Mouse (Mus musculus): Measurements from ENCODE around the gene Spag5. TPM values are rescaled to one million over a fixed set of nuclear protein-coding genes. Genes with fewer than 3 reads are reported as not detected.

Spag5 gene
- 5.2 TPM for polyA plus RNA-seq (2014; fragmentation: Illumina TruSeq; extraction: RNeasy Lipid Tissue Mini Kit (QIAGEN cat#74804))

DNA sequence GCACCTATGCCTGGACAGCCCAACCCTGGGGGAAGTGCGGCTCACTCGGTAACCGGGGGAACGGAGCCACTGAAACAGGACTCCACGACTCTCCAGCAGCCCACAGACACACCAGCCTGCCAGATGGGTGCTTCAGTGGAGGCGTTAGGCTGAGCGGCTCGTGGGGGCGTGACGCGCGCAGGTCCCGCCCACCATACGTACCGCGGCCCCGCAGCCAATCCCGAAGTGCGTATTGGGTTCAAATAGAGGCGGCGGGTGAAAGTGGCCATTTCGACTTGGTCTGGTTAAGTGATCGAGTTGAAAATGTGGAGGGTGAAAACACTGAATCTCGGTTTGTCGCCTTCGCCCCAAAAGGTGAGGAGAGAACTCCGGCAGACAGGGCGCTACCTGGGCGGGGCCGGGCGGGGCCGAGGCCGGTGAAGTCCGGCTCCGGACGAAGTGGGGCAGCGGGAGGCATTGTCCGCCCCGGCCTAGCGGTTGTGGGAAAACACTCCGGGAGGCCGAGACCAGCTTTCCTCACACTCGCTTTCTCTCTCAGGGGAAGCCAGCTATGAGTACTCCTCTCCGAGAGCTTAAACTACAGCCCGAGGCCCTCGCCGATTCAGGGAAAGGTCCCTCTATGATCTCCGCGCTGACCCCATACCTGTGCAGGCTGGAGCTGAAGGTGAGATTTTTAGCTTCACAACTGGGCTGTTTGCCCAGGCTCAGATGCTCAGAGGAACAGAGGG lies at the start of gene Spag5:
Gene Spag5, plus strand, starts transcription at position 173 of the 728 bp plus-strand sequence.

DNA sequence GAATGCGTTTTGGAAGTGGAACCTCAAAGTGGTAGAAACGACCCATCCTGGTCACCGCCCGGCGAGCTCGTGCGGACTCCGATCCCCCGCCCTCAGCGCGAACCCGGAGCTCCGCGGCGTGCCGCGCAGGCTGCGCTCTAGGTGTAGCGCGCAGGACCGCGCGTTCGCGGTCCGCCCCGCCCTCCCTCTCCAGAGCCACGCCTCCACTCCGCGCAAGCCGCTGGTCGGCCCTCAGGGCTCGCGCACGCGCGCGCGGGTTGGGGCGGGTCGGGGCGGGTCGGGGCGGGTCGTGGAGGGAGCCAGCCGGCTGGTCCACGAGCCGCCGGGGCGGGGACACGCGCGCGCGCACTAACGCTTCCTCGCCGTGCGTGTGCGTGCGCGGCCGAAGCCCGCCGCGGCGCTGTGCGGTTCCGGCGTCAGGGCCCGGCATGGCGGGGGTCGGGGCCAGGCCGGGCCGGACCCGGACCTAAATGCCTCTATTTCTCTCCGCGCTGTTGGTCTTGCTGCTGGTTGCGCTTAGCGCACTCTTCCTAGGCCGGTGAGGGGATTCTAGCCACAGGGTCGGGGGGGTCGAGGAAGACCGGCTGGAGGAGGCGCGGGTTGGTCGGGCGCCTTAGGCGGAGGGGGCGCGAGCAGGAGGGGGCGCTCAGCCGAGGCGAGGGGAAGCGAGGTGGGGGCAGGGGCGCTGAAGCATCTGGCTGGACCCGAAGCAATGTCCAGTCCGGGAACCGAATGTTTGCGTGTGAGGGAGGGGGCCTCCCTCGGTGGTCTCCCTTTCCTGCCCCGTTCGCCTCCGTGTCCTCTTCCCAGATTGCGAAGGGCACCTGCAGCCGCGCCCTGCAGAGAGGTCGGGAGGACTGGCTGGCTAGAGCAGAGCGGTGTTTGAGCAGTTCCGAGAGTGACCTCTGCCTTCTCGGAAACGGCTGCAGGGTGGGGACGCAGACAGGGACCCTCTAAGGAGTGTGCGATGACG lies 39.7 kb upstream of the Spag5 start, which contains the start of gene 2610507B11Rik:
Gene 2610507B11Rik, plus strand, starts transcription at position 373 of the 973 bp plus-strand sequence.

DNA sequence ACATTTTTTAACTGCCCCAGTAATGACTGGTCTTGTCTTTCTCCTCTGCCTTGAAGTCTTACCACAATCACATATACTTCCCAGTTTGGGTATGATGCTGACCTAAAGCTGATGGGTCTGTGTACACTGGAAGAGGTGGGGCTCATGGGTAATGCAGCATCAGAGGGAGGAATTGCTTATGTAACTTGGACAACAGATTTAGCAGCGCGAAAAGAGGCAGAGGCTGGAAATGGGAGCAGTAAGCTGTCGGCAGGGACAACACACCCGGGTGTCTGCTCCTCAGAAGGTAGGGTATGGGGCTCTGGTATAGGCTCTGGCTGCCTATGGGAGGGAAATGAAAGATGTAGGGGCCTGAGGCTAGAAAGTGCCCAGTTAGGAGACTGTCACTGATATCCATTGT lies 10.7 kb upstream of the Spag5 start, which contains the start of gene BC030499:
Gene BC030499, plus strand, starts transcription at position 188 of the 400 bp plus-strand sequence.

GRCm38 (mm10) chr11:78322860-78323259 lies 21.5 kb downstream of the Spag5 start, which contains the start of gene Aldoc:
Gene Aldoc (plus strand): TSS chr11:78322968.

GRCm38 (mm10) chr11:78327634-78328511 lies 26.5 kb downstream of the Spag5 start, which contains the start of gene Pigs:
Gene Pigs (plus strand): TSS chr11:78328415.

GRCm38 (mm10) chr11:78343381-78344327 lies 42.3 kb downstream of the Spag5 start, which contains the start of gene Unc119:
Gene Unc119 (plus strand): TSS chr11:78343482.

Other genes with a start within 250 kb of the Spag5 start
- 5.4 TPM for gene Eral1, start 221.1 kb upstream of the Spag5 start, polyA plus RNA-seq (2014; fragmentation: Illumina TruSeq; extraction: RNeasy Lipid Tissue Mini Kit (QIAGEN cat#74804))
- 16.9 TPM for gene Fam222b, start 206.9 kb upstream of the Spag5 start, polyA plus RNA-seq (2014; fragmentation: Illumina TruSeq; extraction: RNeasy Lipid Tissue Mini Kit (QIAGEN cat#74804))
- 1.7 TPM for gene Traf4, start 135.9 kb upstream of the Spag5 start, polyA plus RNA-seq (2014; fragmentation: Illumina TruSeq; extraction: RNeasy Lipid Tissue Mini Kit (QIAGEN cat#74804))
- 3.7 TPM for gene Nek8, start 124.9 kb upstream of the Spag5 start, polyA plus RNA-seq (2014; fragmentation: Illumina TruSeq; extraction: RNeasy Lipid Tissue Mini Kit (QIAGEN cat#74804))
- 17.7 TPM for gene Tlcd1, start 124.8 kb upstream of the Spag5 start, polyA plus RNA-seq (2014; fragmentation: Illumina TruSeq; extraction: RNeasy Lipid Tissue Mini Kit (QIAGEN cat#74804))
- 1,489 TPM for gene Rpl23a, start 117.9 kb upstream of the Spag5 start, polyA plus RNA-seq (2014; fragmentation: Illumina TruSeq; extraction: RNeasy Lipid Tissue Mini Kit (QIAGEN cat#74804))
- gene Rab34, start 113.1 kb upstream of the Spag5 start, polyA plus RNA-seq (2014; fragmentation: Illumina TruSeq; extraction: RNeasy Lipid Tissue Mini Kit (QIAGEN cat#74804)), result 11.2 TPM
- gene Proca1, start 108.1 kb upstream of the Spag5 start, polyA plus RNA-seq (2014; fragmentation: Illumina TruSeq; extraction: RNeasy Lipid Tissue Mini Kit (QIAGEN cat#74804)), result 5.0 TPM
- gene Sdf2, start 55.8 kb upstream of the Spag5 start, polyA plus RNA-seq (2014; fragmentation: Illumina TruSeq; extraction: RNeasy Lipid Tissue Mini Kit (QIAGEN cat#74804)), result 20.8 TPM
- gene Supt6, start 55.5 kb upstream of the Spag5 start, polyA plus RNA-seq (2014; fragmentation: Illumina TruSeq; extraction: RNeasy Lipid Tissue Mini Kit (QIAGEN cat#74804)), result 25.1 TPM
- gene 2610507B11Rik, start 39.8 kb upstream of the Spag5 start, polyA plus RNA-seq (2014; fragmentation: Illumina TruSeq; extraction: RNeasy Lipid Tissue Mini Kit (QIAGEN cat#74804)), result 44.9 TPM
- gene BC030499, start 10.7 kb upstream of the Spag5 start, polyA plus RNA-seq (2014; fragmentation: Illumina TruSeq; extraction: RNeasy Lipid Tissue Mini Kit (QIAGEN cat#74804)), result 0.20 TPM
- gene Aldoc, start 21.4 kb downstream of the Spag5 start, polyA plus RNA-seq (2014; fragmentation: Illumina TruSeq; extraction: RNeasy Lipid Tissue Mini Kit (QIAGEN cat#74804)), result 16.9 TPM
- gene Pigs, start 26.9 kb downstream of the Spag5 start, polyA plus RNA-seq (2014; fragmentation: Illumina TruSeq; extraction: RNeasy Lipid Tissue Mini Kit (QIAGEN cat#74804)), result 3.0 TPM
- gene Unc119, start 42.0 kb downstream of the Spag5 start, polyA plus RNA-seq (2014; fragmentation: Illumina TruSeq; extraction: RNeasy Lipid Tissue Mini Kit (QIAGEN cat#74804)), result 6.0 TPM
- gene Foxn1, start 85.0 kb downstream of the Spag5 start, polyA plus RNA-seq (2014; fragmentation: Illumina TruSeq; extraction: RNeasy Lipid Tissue Mini Kit (QIAGEN cat#74804)), result not detected
- 0.17 TPM for gene Slc13a2, start 120.7 kb downstream of the Spag5 start, polyA plus RNA-seq (2014; fragmentation: Illumina TruSeq; extraction: RNeasy Lipid Tissue Mini Kit (QIAGEN cat#74804))
- gene Slc46a1, start 164.2 kb downstream of the Spag5 start, polyA plus RNA-seq (2014; fragmentation: Illumina TruSeq; extraction: RNeasy Lipid Tissue Mini Kit (QIAGEN cat#74804)), result 0.74 TPM
- not detected for gene Sarm1, start 196.2 kb downstream of the Spag5 start, polyA plus RNA-seq (2014; fragmentation: Illumina TruSeq; extraction: RNeasy Lipid Tissue Mini Kit (QIAGEN cat#74804))
- not detected for gene Vtn, start 197.6 kb downstream of the Spag5 start, polyA plus RNA-seq (2014; fragmentation: Illumina TruSeq; extraction: RNeasy Lipid Tissue Mini Kit (QIAGEN cat#74804))
- 0.97 TPM for gene Sebox, start 201.9 kb downstream of the Spag5 start, polyA plus RNA-seq (2014; fragmentation: Illumina TruSeq; extraction: RNeasy Lipid Tissue Mini Kit (QIAGEN cat#74804))
- 20.3 TPM for gene Tmem199, start 210.6 kb downstream of the Spag5 start, polyA plus RNA-seq (2014; fragmentation: Illumina TruSeq; extraction: RNeasy Lipid Tissue Mini Kit (QIAGEN cat#74804))
- gene Poldip2, start 210.7 kb downstream of the Spag5 start, polyA plus RNA-seq (2014; fragmentation: Illumina TruSeq; extraction: RNeasy Lipid Tissue Mini Kit (QIAGEN cat#74804)), result 8.2 TPM
- gene Tnfaip1, start 234.8 kb downstream of the Spag5 start, polyA plus RNA-seq (2014; fragmentation: Illumina TruSeq; extraction: RNeasy Lipid Tissue Mini Kit (QIAGEN cat#74804)), result 30.6 TPM
- 34.1 TPM for gene Ift20, start 234.8 kb downstream of the Spag5 start, polyA plus RNA-seq (2014; fragmentation: Illumina TruSeq; extraction: RNeasy Lipid Tissue Mini Kit (QIAGEN cat#74804))
- gene Tmem97, start 249.2 kb downstream of the Spag5 start, polyA plus RNA-seq (2014; fragmentation: Illumina TruSeq; extraction: RNeasy Lipid Tissue Mini Kit (QIAGEN cat#74804)), result 27.6 TPM